Mouse (Mus musculus): ENCODE data around the gene Krtap13.

GRCm38 (mm10) chr16:88774106-88774505, 22.7 kb upstream of the Krtap13 start, which contains the start of gene 2310057N15Rik:
- TF ChIP-seq EP300 (IDR thresholded peaks at IDR 0.05) (no peak), CTCF (IDR thresholded peaks at IDR 0.05) (no peak)

Data from lung, postnatal 0 days (tissue).